In genomic region chr6:88387836-88388724, GRCm38 (mm10) we compare ENCODE assay signal across 9 mouse cellular contexts. TPM values are rescaled to one million over a fixed set of nuclear protein-coding genes. Genes with fewer than 3 reads are reported as not detected.
A peak's percentile ranks its signal among the peaks of the same experiment; 100 is the strongest.
DNase-seq lines count a peak whose midpoint lies in the region; ATAC-seq lines count a peak whose summit lies in the region.
"Had no signal": no experiment of that assay in that cellular context is flagged by ENCODE, and none has a peak within 500 bp of the region (broad histone marks: within the 10 kb centered on the region; RNA-seq: fewer than 3 reads in every experiment).

No protein-coding gene starts in this region.

- intact Hi-C loops in heart, postnatal 25 days (cut with DNase I): no loop called here

- no peaks in the 10 kb centered on the region for H3K9me3 ChIP-seq in limb, embryonic 12.5 days

- H3K36me3 ChIP-seq in limb, embryonic 12.5 days: no peaks in the 10 kb centered on the region

- H3K27me3 ChIP-seq in limb, embryonic 12.5 days: no peaks in the 10 kb centered on the region

- peak; percentile 92 for DNase-seq in heart, adult 11 months
- DNase-seq in heart, postnatal 25 days (ENCODE audit: low spot score): no peak
- peak; percentile 5 for DNase-seq in urinary bladder, postnatal 14 days (ENCODE audit: low spot score)
- DNase-seq in urinary bladder, postnatal 25 days (ENCODE audit: low spot score): no peak
- no peak for DNase-seq in cerebellum, adult 11 months
- no peak for DNase-seq in urinary bladder, adult 18-20 months (ENCODE audit: low spot score in 2 of 2)

- peaks cover 50% of the 10 kb centered on the region for H3K4me1 ChIP-seq in limb, embryonic 12.5 days (replicated peaks)

- 75% methylated on average over 8 of the region's 8 CpGs for WGBS in limb, embryonic 12.5 days

- no peak for ATAC-seq in limb, embryonic 12.5 days (ENCODE audit: insufficient number of reproducible peaks, insufficient read depth, low FRiP score, low TSS enrichment, low read depth)
- no peak for ATAC-seq in granulocyte monocyte progenitor cell, adult 5-6 weeks (replicated peaks; ENCODE audit: poor library complexity, severe bottlenecking)

- no peak overlapping the region for H3K4me2 ChIP-seq in limb, embryonic 12.5 days

- H3K27ac ChIP-seq in limb, embryonic 12.5 days: no peak overlapping the region
- H3K27ac ChIP-seq: liver, embryonic 14.5 days had no signal

- H3K4me3 ChIP-seq in limb, embryonic 12.5 days (replicated peaks): no peak overlapping the region

- 0 out of 2 replicates have a peak overlapping the region, but pooled peaks have one; percentile 8 for H3K9ac ChIP-seq in limb, embryonic 12.5 days (replicated peaks)
- H3K9ac ChIP-seq: liver, embryonic 14.5 days had no signal

RNA-seq across cellular contexts. Expression of gene Eefsec, which starts 58.3 kb away (rescaled TPM):
- 1 to 10 TPM; 6.5 to 6.7 TPM for total RNA-seq in heart, postnatal 25 days (2021)
- 36.5 and 37.3 TPM in 2 replicates for polyA plus RNA-seq in limb, embryonic 12.5 days (2016; fragmentation: Nextera tagmentation; extraction: Ambion mirVana)
- 29.5 and 42.8 TPM in 2 replicates for total RNA-seq in granulocyte monocyte progenitor cell, adult 5-6 weeks (2014; fragmentation: Nextera tagmentation)
- 13.1 and 15.8 TPM in 2 replicates for total RNA-seq in granulocyte monocyte progenitor cell, adult 5-6 weeks (2017)

Comparison
In these comparisons a context has a peak if more than half of its experiments do, and no peak if none do; other contexts are left out.
1. DNase-seq: peak in heart, adult 11 months (single experiment) and urinary bladder, postnatal 14 days (single experiment); none in heart, postnatal 25 days (single experiment), urinary bladder, postnatal 25 days (single experiment), cerebellum, adult 11 months (single experiment) and urinary bladder, adult 18-20 months (0 of 2).